Mouse (Mus musculus): Measurements from ENCODE around the gene BC030499. TPM values are rescaled to one million over a fixed set of nuclear protein-coding genes. Genes with fewer than 3 reads are reported as not detected.

BC030499 gene
- polyA plus RNA-seq, 1 experiment: 0.75 TPM

GRCm38 (mm10) chr11:78327215-78327614 lies 36.6 kb downstream of the BC030499 start:
- Histone ChIP-seq H3K4me3 (ENCODE audit: low read depth, low read length) (no peak overlapping the region), H3K27me3 (ENCODE audit: control insufficient read depth, insufficient read depth, low read length, poor library complexity, severe bottlenecking) (no peaks in the 10 kb centered on the region), H3K27ac (ENCODE audit: insufficient read depth, low read length) (no peak overlapping the region), H3K9ac (ENCODE audit: low read depth, poor library complexity, severe bottlenecking) (no peak overlapping the region), H3K9me3 (replicated peaks; ENCODE audit: control insufficient read depth, insufficient read depth, low read length, poor library complexity, severe bottlenecking) (no peaks in the 10 kb centered on the region), H3K4me1 (ENCODE audit: control insufficient read depth, insufficient read depth, low read length) (no peaks in the 10 kb centered on the region), H3K36me3 (ENCODE audit: control insufficient read depth, insufficient read depth, low read length, poor library complexity, severe bottlenecking) (no peaks in the 10 kb centered on the region)
- TF ChIP-seq POLR2A (IDR thresholded peaks at IDR 0.05; ENCODE audit: insufficient read depth, low read length): no peak
- no peak for TF ChIP-seq EP300 (IDR thresholded peaks at IDR 0.05; ENCODE audit: insufficient read depth, low read depth, low read length)
- no peak for TF ChIP-seq CTCF (IDR thresholded peaks at IDR 0.05; ENCODE audit: low read depth, low read length)

GRCm38 (mm10) chr11:78327634-78328511 lies 37.2 kb downstream of the BC030499 start, which contains the start of gene Pigs:
TSS of gene Pigs (plus strand) at chr11:78328415.
- peak within 1 kb of the TSS; percentile 87 for H3K4me3 ChIP-seq (ENCODE audit: low read depth, low read length)
- peak within 1 kb of the TSS; percentile 53; the same call in 1 of the 2 replicates for H3K27ac ChIP-seq (ENCODE audit: insufficient read depth, low read length)
- H3K9me3 ChIP-seq (replicated peaks; ENCODE audit: control insufficient read depth, insufficient read depth, low read length, poor library complexity, severe bottlenecking): no peaks in the 10 kb centered on the region
- no peaks in the 10 kb centered on the region for H3K27me3 ChIP-seq (ENCODE audit: control insufficient read depth, insufficient read depth, low read length, poor library complexity, severe bottlenecking)
- TF ChIP-seq EP300 (IDR thresholded peaks at IDR 0.05; ENCODE audit: insufficient read depth, low read depth, low read length) (no peak), CTCF (IDR thresholded peaks at IDR 0.05; ENCODE audit: low read depth, low read length) (no peak), POLR2A (IDR thresholded peaks at IDR 0.05; ENCODE audit: insufficient read depth, low read length) (no peak)
- H3K36me3 ChIP-seq (ENCODE audit: control insufficient read depth, insufficient read depth, low read length, poor library complexity, severe bottlenecking): 0 out of 2 replicates have a peak, but pooled peaks cover under 1% of the 10 kb centered on the region
- peak within 1 kb of the TSS; percentile 84 for H3K9ac ChIP-seq (ENCODE audit: low read depth, poor library complexity, severe bottlenecking)
- H3K4me1 ChIP-seq (ENCODE audit: control insufficient read depth, insufficient read depth, low read length): no peaks in the 10 kb centered on the region

- H3K36me3 ChIP-seq (ENCODE audit: control insufficient read depth, insufficient read depth, low read length, poor library complexity, severe bottlenecking): 0 out of 2 replicates have a peak, but pooled peaks cover 5% of the 10 kb centered on the region
- peak overlapping the region; percentile 86 for H3K4me3 ChIP-seq (ENCODE audit: low read depth, low read length)
- H3K9me3 ChIP-seq (replicated peaks; ENCODE audit: control insufficient read depth, insufficient read depth, low read length, poor library complexity, severe bottlenecking): no peaks in the 10 kb centered on the region
- H3K27ac ChIP-seq (ENCODE audit: insufficient read depth, low read length): no peak overlapping the region
- H3K9ac ChIP-seq (ENCODE audit: low read depth, poor library complexity, severe bottlenecking): peak overlapping the region; percentile 84
- H3K4me1 ChIP-seq (ENCODE audit: control insufficient read depth, insufficient read depth, low read length): no peaks in the 10 kb centered on the region
- TF ChIP-seq POLR2A (IDR thresholded peaks at IDR 0.05; ENCODE audit: insufficient read depth, low read length) (peak; percentile 39), EP300 (IDR thresholded peaks at IDR 0.05; ENCODE audit: insufficient read depth, low read depth, low read length) (no peak)
- no peaks in the 10 kb centered on the region for H3K27me3 ChIP-seq (ENCODE audit: control insufficient read depth, insufficient read depth, low read length, poor library complexity, severe bottlenecking)
Observed at GRCm38 (mm10) chr11:78328512-78329056, 37.9 kb downstream of the BC030499 start.

GRCm38 (mm10) chr11:78332676-78333075 lies 42.0 kb downstream of the BC030499 start:
- Histone ChIP-seq H3K9me3 (replicated peaks; ENCODE audit: control insufficient read depth, insufficient read depth, low read length, poor library complexity, severe bottlenecking) (no peaks in the 10 kb centered on the region), H3K9ac (ENCODE audit: low read depth, poor library complexity, severe bottlenecking) (no peak overlapping the region), H3K27me3 (ENCODE audit: control insufficient read depth, insufficient read depth, low read length, poor library complexity, severe bottlenecking) (no peaks in the 10 kb centered on the region), H3K4me3 (ENCODE audit: low read depth, low read length) (no peak overlapping the region), H3K27ac (ENCODE audit: insufficient read depth, low read length) (no peak overlapping the region), H3K36me3 (ENCODE audit: control insufficient read depth, insufficient read depth, low read length, poor library complexity, severe bottlenecking) (peaks cover 11% of the 10 kb centered on the region), H3K4me1 (ENCODE audit: control insufficient read depth, insufficient read depth, low read length) (no peaks in the 10 kb centered on the region)
- TF ChIP-seq CTCF (IDR thresholded peaks at IDR 0.05; ENCODE audit: low read depth, low read length): no peak
- no peak for TF ChIP-seq EP300 (IDR thresholded peaks at IDR 0.05; ENCODE audit: insufficient read depth, low read depth, low read length)
- TF ChIP-seq POLR2A (IDR thresholded peaks at IDR 0.05; ENCODE audit: insufficient read depth, low read length): no peak

GRCm38 (mm10) chr11:78333992-78334391 lies 43.4 kb downstream of the BC030499 start:
- no peaks in the 10 kb centered on the region for H3K9me3 ChIP-seq (replicated peaks; ENCODE audit: control insufficient read depth, insufficient read depth, low read length, poor library complexity, severe bottlenecking)
- no peaks in the 10 kb centered on the region for H3K4me1 ChIP-seq (ENCODE audit: control insufficient read depth, insufficient read depth, low read length)
- no peak for TF ChIP-seq EP300 (IDR thresholded peaks at IDR 0.05; ENCODE audit: insufficient read depth, low read depth, low read length)
- TF ChIP-seq CTCF (IDR thresholded peaks at IDR 0.05; ENCODE audit: low read depth, low read length): no peak
- TF ChIP-seq POLR2A (IDR thresholded peaks at IDR 0.05; ENCODE audit: insufficient read depth, low read length): no peak
- H3K36me3 ChIP-seq (ENCODE audit: control insufficient read depth, insufficient read depth, low read length, poor library complexity, severe bottlenecking): peaks cover 17% of the 10 kb centered on the region
- H3K27me3 ChIP-seq (ENCODE audit: control insufficient read depth, insufficient read depth, low read length, poor library complexity, severe bottlenecking): no peaks in the 10 kb centered on the region
- H3K4me3 ChIP-seq (ENCODE audit: low read depth, low read length): no peak overlapping the region
- H3K9ac ChIP-seq (ENCODE audit: low read depth, poor library complexity, severe bottlenecking): no peak overlapping the region
- no peak overlapping the region for H3K27ac ChIP-seq (ENCODE audit: insufficient read depth, low read length)

- Histone ChIP-seq H3K4me1 (ENCODE audit: control insufficient read depth, insufficient read depth, low read length) (no peaks in the 10 kb centered on the region), H3K9ac (ENCODE audit: low read depth, poor library complexity, severe bottlenecking) (no peak overlapping the region), H3K4me3 (ENCODE audit: low read depth, low read length) (no peak overlapping the region), H3K27me3 (ENCODE audit: control insufficient read depth, insufficient read depth, low read length, poor library complexity, severe bottlenecking) (no peaks in the 10 kb centered on the region), H3K9me3 (replicated peaks; ENCODE audit: control insufficient read depth, insufficient read depth, low read length, poor library complexity, severe bottlenecking) (no peaks in the 10 kb centered on the region), H3K27ac (ENCODE audit: insufficient read depth, low read length) (no peak overlapping the region), H3K36me3 (ENCODE audit: control insufficient read depth, insufficient read depth, low read length, poor library complexity, severe bottlenecking) (peaks cover 20% of the 10 kb centered on the region)
- TF ChIP-seq POLR2A (IDR thresholded peaks at IDR 0.05; ENCODE audit: insufficient read depth, low read length): no peak
- no peak for TF ChIP-seq EP300 (IDR thresholded peaks at IDR 0.05; ENCODE audit: insufficient read depth, low read depth, low read length)
- no peak for TF ChIP-seq CTCF (IDR thresholded peaks at IDR 0.05; ENCODE audit: low read depth, low read length)
Observed at GRCm38 (mm10) chr11:78337040-78337439, 46.4 kb downstream of the BC030499 start.

Data from ES-Bruce4 (cell line).